Mouse (Mus musculus) cerebellum, postnatal 14 days (tissue): ENCODE data around the gene Abtb2.

Experiments
- DNase-seq, 2 experiments: peaks; one replicate each; pipeline ENCODE4 v3.0.0; 2021; ENCODE audit warnings: mixed read lengths in 2 of 2

Abtb2 gene

GRCm38 (mm10) chr2:103692810-103693209 is 126.7 kb downstream of the Abtb2 start:
- no peak for DNase-seq

GRCm38 (mm10) chr2:103694777-103695563 is 128.9 kb downstream of the Abtb2 start:
- DNase-seq, result no peak

- DNase-seq, result peak in 1 of 2 experiments; percentile 47
Observed at GRCm38 (mm10) chr2:103696177-103696576, 130.1 kb downstream of the Abtb2 start.

GRCm38 (mm10) chr2:103700514-103700913 is 134.4 kb downstream of the Abtb2 start:
- DNase-seq, result no peak

DNA sequence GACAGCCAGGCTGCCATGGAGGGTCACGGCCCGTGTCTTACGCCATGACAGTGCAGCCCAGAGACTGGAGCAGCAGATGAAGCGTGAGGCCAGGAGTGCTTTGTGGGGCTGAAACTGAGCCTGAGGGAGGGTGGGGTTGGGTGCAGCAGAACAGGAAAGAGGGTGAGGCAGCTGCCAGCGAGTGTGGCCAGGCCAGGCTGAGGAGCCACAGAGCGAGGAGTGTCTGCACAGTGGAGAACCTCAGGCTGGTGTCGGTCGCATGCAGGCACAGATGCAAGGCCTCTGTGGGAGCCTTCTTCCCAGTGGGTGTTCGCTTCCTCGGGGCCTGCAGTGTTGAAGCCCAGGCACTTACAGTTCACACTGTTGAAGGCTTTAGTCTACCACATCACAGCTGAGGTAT is 137.2 kb downstream of the Abtb2 start:
- DNase-seq, result no peak

GRCm38 (mm10) chr2:103703865-103704264 is 137.8 kb downstream of the Abtb2 start:
- no peak for DNase-seq

DNA sequence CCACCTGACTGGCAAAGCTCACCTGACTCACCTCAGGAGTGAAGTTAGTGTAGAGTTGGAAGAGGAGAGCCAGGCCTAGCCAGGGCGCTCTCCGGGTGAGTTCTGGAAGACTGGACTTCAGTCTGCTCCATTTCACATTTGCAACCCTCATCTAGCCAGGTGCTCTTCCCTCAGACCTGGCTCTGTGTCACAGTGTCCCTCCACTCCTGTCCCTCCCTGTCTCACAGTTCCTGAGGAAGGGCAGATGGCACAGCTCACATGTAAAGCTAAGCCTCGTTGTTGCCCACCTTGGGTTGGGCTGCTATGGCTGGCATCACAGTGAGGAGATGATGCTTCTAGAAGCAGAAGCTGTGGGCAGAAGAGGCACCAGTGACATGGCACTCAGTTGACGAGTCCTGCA is 139.7 kb downstream of the Abtb2 start:
- peak; percentile 57 to 58 for DNase-seq

DNA sequence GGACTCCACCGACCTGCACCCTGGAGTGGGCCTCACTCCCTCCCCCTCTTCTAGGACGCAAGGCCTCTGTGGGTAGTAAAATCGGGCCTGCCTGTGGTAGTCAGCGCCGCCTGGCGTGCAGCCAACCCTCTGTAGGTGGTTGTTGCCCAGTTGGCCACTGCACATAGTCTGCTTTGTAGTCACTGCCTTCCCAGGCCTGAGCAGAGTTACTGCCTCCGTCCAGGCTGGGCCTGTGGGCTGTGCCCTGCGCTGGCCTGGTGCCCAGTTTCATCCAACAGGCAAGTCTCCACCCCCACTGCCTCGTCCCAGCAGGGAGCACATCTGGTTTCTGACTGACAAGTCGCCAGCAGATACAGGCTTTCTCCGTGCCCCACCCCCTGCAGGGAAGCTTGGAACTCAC is 140.1 kb downstream of the Abtb2 start:
- peak; percentile 80 to 83 for DNase-seq

GRCm38 (mm10) chr2:103707056-103707776 is 141.1 kb downstream of the Abtb2 start:
- DNase-seq, result no peak

DNA sequence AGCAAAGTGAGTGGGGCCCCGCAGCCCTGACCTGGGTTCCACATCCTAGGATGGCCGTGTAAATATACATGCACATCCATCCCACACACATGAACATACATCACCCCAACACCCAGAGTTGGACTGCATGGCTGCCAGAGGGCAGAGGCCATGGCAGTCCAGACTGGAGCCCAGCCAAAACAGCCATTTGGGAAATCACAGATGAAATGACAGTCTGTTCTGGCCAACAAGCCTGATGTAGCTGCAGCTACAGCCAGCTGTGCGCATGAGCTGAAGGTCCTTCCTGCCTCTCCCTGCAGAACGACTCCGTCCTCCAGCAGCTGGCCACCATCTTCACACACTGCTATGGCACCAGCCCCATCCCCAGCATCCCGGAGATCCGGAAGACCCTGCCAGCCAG is 144.7 kb downstream of the Abtb2 start:
- peak in 1 of 2 experiments; percentile 35 for DNase-seq

GRCm38 (mm10) chr2:103713831-103714230 is 147.7 kb downstream of the Abtb2 start:
- DNase-seq, result no peak

GRCm38 (mm10) chr2:103714412-103714811 is 148.3 kb downstream of the Abtb2 start:
- DNase-seq, result peak; percentile 46 to 50

DNA sequence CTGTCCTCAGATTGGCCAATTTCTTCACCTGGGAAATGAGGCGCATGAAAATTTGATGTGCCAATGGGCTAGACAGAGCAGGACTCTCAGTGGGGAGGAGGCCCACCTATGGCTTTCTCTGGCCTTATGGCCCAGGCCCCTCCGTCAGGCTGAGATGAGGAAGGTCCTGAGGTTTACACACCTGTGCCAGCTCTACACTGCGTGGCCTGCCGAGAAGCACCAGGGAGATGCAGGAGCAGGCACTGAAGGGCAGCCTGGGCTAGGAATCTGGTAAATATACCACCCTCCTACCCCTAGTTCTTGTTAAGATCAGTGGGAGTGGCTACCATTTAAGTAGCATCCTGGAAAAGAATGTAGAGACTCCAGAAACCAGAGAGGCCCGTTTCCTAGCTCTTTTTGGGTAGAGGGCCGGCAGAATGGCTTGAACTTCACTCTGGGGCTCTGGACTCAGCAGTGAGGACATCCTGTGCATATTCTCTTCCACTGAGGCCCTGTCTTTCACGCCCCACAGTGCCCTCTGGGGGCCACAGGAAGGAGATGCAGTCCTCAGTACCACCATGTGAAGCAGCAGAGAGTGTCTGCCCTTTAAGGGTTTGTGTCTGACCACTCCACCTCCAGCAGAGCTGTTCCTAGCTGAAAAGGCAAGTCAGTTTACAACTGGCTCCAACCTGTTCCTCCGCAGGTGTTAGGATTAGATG is 152.6 kb downstream of the Abtb2 start:
- DNase-seq, result peak; percentile 89 to 90

DNA sequence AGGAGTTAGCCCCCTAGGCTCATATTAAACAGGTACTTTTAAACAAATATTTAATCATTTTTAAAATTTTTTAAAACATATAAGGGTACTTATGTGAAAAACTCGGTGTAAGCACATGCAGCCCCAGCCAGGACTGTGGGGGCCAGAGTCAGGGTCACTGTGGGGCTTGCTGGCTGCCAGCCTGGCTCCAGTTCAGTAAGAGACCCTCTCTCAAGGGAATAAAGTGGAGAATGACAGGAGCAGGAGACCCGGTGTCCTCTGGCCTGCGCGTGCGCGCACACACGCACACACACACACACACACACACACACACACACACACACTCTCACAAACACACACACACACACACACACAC is 153.2 kb downstream of the Abtb2 start:
- no peak for DNase-seq

GRCm38 (mm10) chr2:103724521-103724920 is 158.4 kb downstream of the Abtb2 start:
- DNase-seq, result no peak

- DNase-seq, result no peak
Observed at GRCm38 (mm10) chr2:103728027-103728540, 162.0 kb downstream of the Abtb2 start.

DNA sequence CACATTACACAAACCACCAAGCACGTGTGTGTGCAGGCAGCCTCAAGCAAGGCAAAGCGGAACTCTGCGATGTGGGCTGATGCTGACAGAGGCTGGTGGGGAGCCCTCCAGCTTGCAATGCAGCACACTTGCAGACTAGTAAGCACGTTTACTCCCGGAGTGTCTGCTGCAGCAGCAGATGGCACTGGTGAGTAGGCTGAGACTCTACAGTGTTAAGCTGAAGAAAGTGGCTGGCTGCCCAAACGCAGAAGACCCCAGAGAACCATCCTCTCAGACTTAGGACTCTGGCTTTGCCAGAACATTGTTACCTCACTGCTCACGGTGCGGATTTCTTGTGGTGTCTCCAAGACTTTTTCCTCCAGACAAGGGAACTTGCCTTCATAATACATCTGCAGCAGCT is 164.9 kb downstream of the Abtb2 start:
- peak in 1 of 2 experiments; percentile 52 for DNase-seq

DNA sequence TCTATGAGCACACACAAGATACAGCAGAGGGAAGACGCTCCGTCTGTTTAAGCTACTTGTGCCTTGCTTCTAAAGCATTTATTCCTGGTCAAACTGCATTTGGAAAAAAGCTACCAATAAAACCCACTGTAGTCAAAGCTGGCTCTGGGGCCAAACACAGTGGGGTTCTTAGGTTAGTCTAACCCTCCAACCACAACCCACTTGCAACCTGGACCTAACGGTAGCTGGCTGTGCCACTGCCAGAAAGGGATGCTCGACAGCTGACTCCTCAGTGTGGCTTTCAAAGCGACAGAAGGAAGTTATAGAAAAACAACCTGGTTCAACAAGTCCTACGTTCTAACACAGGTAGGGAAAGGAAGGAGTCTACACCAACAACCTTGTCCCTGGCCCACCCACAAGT is 165.3 kb downstream of the Abtb2 start:
- peak in 1 of 2 experiments; percentile 58 for DNase-seq

- no peak for DNase-seq
Observed at GRCm38 (mm10) chr2:103742821-103743220, 176.7 kb downstream of the Abtb2 start.

GRCm38 (mm10) chr2:103743536-103743935 is 177.4 kb downstream of the Abtb2 start:
- DNase-seq, result no peak

- DNase-seq, result peak; percentile 82 to 87
Observed at GRCm38 (mm10) chr2:103743988-103744387, 177.9 kb downstream of the Abtb2 start.

- peak; percentile 52 to 60 for DNase-seq
Observed at GRCm38 (mm10) chr2:103745481-103745880, 179.4 kb downstream of the Abtb2 start.

GRCm38 (mm10) chr2:103746096-103746495 is 180.0 kb downstream of the Abtb2 start:
- no peak for DNase-seq
